Mouse (Mus musculus): Measurements from ENCODE around the gene Rab6b.

DNA sequence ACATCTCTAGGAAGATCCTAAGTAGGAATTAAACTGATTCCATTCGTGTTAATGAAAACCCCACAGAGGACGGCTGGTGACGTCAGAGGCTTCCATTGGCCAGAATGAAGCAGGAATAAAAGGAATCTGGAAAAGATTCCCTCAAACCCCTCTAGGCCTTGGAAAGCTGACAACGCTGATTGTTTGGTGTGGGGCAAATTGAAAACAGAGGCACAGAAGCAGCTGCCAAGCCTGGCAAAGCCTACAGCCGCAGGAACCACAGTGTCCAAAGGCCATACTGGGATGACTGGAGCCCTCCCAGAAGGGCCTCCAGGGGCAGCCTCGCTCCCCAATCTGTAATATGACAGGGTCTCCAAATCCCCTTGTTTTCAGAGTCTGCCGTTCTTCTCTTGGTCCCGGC lies 44.7 kb upstream of the Rab6b start:
- no peak for TF ChIP-seq CTCF (IDR thresholded peaks at IDR 0.05; ENCODE audit: extremely low read depth, insufficient read depth, low read length)
- no peak for TF ChIP-seq POLR2A (IDR thresholded peaks at IDR 0.05; ENCODE audit: extremely low read depth, insufficient read depth, low read length)

Measured in cortical plate, adult 2 months (tissue).